Mouse (Mus musculus) G1E (cell line): ENCODE results near the gene Pik3ip1.

Experiments used
- CTCF ChIP-seq: IDR thresholded peaks from 2 replicates; pipeline ENCODE4 v1.5.1; 2012; ENCODE audit warnings: low read depth, low read length, inconsistent platforms, mixed read lengths
- GATA1 ChIP-seq: IDR thresholded peaks from 2 replicates; pipeline ENCODE4 v1.6.1; 2012; ENCODE audit warnings: borderline replicate concordance, low read length, inconsistent platforms, mixed read lengths
- TAL1 ChIP-seq: conservative IDR thresholded peaks from 2 replicates; pipeline ENCODE4 v1.6.1; 2012; ENCODE audit warnings: low read depth, low read length, inconsistent platforms, mixed read lengths

DNA sequence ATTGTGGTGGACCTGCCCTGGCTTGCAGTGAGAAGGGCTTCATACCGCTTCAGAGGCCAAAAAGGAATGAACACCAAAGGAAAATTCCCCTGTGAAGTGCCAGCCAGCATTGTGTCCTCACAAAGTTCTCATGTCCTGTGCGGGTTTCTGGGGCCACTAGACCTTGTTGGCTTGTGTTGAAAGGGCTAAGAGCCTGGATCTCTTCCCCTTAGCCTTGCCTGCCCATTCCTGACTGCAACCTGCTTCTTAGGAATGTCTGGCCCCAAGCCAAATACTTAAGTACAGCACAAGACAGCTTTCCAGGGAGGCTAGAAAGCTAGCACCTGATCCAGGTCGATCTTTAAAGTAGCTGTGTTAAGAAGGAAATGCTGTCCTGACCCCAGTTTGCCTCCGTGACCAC is 27.4 kb upstream of the Pik3ip1 start:
- no peak for TF ChIP-seq CTCF
- no peak for TF ChIP-seq TAL1
- TF ChIP-seq GATA1: no peak
